Mouse (Mus musculus) A20 (cell line): Measurements from ENCODE around the gene Treml2.

Experiments
- DNase-seq: peaks from one replicate; pipeline ENCODE4 v3.0.0-alpha.2; 2011; ENCODE audit warnings: low read depth, low spot score

Gene Treml2

GRCm38 (mm10) chr17:48299203-48299602, at the start of gene Treml2:
TSS of gene Treml2 (plus strand) at chr17:48299498.
- DNase-seq = peak; percentile 64

DNA sequence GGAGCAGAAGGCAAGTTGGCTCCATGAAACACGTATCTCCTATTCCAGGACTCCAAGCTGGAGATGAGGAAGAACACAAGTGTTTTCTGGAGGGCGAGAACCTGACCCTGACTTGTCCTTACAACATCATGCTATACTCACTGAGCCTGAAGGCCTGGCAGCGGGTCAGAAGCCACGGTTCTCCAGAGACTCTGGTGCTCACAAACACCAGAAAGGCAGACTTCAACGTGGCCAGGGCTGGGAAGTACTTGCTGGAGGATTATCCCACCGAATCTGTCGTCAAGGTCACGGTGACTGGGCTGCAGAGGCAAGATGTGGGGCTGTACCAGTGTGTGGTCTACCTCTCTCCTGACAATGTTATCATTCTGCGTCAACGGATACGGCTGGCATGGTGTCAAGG, 49.8 kb upstream of the Treml2 start:
- DNase-seq = no peak

DNA sequence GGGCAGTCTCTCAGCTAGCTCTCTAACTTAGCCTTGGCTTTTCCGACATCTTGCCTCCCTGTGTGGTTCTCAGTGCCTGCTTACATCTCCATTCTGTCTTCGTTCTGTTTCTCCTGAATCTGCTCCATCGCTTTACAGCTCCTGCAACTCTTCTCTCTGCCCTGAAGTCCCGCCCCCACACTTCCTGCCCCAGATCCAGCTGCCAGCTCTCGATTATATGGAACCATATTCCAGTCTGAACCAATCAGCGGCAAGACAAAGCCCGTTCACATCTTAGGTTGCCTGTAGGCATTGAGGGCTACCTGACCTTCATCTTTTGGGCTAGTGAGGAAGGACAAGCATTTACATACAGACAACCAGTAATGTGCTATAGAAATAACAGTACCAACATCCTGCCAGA, 48.7 kb upstream of the Treml2 start:
- DNase-seq = no peak

GRCm38 (mm10) chr17:48256575-48256974, 42.7 kb upstream of the Treml2 start:
- DNase-seq = no peak

DNA sequence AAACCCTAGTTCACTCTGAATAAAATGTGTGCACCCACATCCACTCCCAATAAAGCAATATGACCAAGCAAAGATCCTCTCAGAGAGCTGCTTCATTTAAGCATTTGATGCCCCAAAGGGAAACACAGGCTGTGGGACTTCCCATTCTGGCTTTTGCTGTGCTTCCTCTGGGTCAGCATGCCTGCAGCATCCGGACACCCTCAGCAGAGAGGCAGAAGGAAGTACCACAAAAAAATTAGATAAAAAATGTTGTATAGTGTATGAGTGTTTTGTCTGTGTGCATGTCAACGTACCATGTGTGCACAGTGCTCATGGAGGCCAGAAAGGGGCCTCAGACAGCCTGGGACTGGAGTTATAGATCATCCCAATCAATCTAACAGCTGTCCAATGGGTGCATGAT, 37.4 kb upstream of the Treml2 start:
- no peak for DNase-seq

GRCm38 (mm10) chr17:48263741-48264362, 35.4 kb upstream of the Treml2 start, which contains the start of gene Treml4:
TSS of gene Treml4 (plus strand) at chr17:48264295.
- DNase-seq = peak; percentile 16

DNA sequence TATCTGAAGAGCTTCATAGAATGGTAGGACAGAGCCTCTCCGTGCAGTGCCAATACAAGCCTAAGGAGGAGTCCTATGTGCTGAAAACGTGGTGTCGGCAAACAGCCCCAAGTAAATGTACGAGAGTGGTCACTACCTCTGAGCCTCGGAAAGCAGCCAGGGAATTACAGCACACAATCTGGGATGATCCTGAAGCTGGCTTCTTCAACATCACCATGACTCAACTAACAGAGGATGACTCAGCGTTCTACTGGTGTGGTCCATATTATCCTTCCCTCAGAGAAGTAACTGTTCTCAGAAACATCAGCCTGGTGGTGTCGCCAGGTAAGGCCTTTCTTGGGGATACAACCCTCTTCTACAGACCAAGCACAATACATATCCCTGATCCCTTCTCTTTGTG, 34.6 kb upstream of the Treml2 start:
- no peak for DNase-seq

- no peak for DNase-seq
Measured at GRCm38 (mm10) chr17:48266138-48266537, 33.2 kb upstream of the Treml2 start.

- DNase-seq = no peak
Measured at GRCm38 (mm10) chr17:48266610-48267304, 32.5 kb upstream of the Treml2 start.

DNA sequence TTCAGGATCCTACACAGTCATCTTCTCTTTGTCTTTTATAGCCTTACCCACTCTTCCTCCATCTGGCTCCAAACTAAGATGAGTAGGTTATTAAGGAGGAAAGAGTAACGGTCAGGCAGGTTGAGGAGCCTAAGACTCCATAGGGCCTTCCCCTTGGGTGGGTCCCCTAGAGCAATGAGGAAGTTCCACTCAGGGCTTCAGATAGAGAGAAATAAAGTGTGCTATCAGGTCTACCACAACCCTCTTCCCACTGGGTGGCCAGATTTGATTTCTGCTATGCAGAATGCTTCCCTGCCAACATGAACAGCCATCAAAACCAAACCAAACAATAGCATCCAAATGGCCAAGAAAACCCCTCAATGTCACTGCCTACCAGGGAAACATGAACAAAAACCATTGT, 31.7 kb upstream of the Treml2 start:
- DNase-seq = peak; percentile 52

- DNase-seq = no peak
Measured at GRCm38 (mm10) chr17:48268276-48268675, 31.0 kb upstream of the Treml2 start.

GRCm38 (mm10) chr17:48269833-48270232, 29.5 kb upstream of the Treml2 start:
- DNase-seq = no peak

DNA sequence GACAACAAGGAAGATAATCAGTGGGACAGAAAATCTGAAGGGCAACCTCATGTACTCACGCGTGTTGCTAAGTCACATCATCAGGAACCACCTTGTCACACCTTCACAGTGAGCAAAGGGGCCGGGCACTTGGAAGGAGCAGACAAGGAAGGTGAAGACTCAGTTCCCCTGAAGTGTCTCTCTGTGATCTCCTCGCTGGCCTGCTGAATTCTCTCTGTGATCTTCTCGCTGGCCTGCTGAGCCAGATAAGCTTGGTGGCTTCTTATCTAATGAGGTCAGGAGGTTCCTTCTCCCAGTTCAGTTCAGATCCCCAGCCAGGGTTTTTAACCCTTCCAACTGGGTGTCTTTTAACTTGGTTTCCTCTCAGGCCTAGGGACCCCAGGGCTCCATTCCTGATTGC, 27.1 kb upstream of the Treml2 start:
- no peak for DNase-seq

GRCm38 (mm10) chr17:48272598-48272997, 26.7 kb upstream of the Treml2 start:
- no peak for DNase-seq

- DNase-seq = no peak
Measured at GRCm38 (mm10) chr17:48274098-48274497, 25.2 kb upstream of the Treml2 start.

GRCm38 (mm10) chr17:48274885-48275284, 24.4 kb upstream of the Treml2 start:
- DNase-seq = peak; percentile 76

GRCm38 (mm10) chr17:48275736-48276135, 23.6 kb upstream of the Treml2 start:
- DNase-seq = no peak

DNA sequence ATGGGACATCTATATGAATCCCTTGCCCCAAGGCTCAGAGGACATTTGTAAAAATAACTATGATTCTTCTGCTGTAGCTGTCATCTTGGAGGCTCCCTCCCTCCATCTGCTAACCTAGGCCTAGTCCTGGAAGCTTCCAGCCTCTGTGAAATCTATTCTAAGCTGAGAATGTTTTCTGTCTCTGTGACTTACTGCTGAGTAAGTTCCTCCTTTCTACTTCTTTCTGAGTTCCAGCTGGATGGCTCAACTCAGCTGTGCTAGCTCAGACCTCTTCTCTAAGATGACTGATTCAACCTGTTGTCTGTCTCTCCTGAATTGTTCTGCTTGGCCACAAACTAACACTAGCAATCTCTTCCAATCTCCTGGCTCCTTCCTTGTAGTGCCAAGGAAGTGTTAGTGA, 20.9 kb upstream of the Treml2 start:
- peak; percentile 33 for DNase-seq

GRCm38 (mm10) chr17:48279002-48279401, 20.3 kb upstream of the Treml2 start:
- no peak for DNase-seq

GRCm38 (mm10) chr17:48280943-48281738, 18.2 kb upstream of the Treml2 start:
- no peak for DNase-seq

DNA sequence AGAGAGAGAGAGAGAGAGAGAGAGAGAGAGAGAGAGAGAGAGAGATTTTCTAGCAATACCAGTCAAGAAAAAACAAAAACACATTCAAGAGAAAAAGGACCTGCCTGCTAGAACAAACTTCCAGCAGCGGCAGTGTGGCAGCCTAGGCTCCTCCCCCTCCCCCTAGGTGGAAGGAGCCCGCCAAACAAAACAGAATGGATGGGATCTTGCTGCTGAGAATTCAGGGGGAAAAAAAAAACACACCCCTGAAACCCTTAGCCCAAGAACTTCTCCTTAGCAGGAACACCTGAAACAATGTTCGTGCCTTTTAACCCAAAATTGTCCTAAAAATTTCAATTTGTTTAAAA, 17.6 kb upstream of the Treml2 start:
- no peak for DNase-seq

DNA sequence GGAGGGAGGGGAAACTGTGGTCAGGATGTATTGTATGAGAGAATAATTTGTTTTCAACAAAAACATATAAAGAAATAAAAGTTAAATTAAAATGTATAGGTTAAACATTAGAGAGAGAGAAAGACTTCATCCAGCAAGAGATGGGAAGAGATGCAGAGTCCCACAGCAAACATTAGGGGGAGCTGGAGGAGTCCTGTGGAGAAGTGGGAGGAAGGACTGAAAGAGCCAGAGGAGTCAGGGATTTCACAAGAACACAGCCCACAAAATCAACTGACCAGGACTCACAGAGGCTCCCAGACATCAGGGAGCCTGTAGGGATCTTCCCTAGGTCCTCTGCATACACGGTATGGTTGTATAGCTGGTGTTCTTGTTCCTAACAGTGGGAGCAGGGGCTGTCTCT, 12.5 kb upstream of the Treml2 start:
- DNase-seq = peak; percentile 23

GRCm38 (mm10) chr17:48287276-48287675, 12.0 kb upstream of the Treml2 start:
- DNase-seq = peak; percentile 44
